Mouse (Mus musculus) ovary, adult 18-20 months (tissue): ENCODE measurements around the gene Glod5.
"Not testable (repeated sequence)": the region's sequence is repeated elsewhere in the genome, so short reads cannot be mapped to it uniquely, and the experiment has no call there.

Source experiments
- DNase-seq: peaks from one replicate; pipeline ENCODE4 v3.0.0; 2022; ENCODE audit warnings: low spot score, mixed read lengths

The Glod5 gene

DNA sequence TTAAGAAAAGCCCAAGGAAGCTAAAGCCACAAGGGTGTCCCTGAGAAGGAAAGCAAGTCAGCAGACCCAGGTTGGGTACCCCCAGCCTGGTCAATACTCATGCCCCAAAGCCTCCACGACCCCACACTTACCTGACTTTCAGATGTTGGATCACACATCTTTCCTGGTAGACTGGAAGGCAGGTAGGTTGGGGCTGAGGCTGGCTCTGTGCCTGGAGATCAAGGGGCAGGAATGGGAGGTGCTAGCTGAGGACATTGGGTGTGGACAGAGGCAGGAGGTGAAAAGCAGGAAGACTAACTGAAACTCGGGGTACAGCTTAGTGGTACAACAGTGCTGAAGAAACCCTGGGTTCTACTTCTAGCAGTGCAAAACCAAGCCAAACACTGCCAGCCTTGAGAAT lies at the start of gene Glod5:
Gene Glod5, minus strand, starts transcription at position 207 of the 400 bp plus-strand sequence.
- no peak for DNase-seq

DNA sequence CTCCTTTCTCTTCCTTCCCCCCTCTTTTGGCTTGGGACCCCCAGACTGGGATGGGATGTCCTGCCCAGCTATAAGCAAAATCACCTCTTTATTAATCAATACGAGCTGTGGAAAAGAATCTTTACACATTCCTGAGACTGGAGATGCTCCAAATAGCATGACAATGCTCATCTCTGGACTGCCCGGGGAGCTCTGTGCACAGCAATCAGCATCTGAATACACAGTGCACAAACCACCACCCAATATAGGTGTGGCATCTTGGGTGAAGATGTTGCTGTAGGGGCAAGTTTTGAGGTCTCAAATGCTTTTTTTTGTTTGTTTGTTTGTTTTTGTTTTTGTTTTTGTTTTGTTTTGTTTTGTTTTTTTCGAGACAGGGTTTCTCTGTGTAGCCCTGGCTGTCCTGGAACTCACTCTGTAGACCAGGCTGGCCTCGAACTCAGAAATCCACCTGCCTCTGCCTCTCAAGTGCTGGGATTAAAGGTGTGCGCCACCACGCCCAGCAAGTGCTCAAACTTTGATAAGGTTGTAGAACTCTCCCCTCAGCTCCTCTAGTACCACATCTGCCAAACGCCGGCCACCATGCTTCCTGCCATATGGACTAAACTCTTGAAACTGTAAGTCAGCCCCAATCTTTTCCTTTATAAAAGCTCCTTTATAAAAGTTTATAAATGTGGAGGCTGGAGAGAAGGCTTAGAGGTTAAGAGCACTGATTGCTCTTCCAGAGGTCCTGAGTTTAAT lies 32.9 kb upstream of the Glod5 start:
- not testable (repeated sequence) for DNase-seq

DNA sequence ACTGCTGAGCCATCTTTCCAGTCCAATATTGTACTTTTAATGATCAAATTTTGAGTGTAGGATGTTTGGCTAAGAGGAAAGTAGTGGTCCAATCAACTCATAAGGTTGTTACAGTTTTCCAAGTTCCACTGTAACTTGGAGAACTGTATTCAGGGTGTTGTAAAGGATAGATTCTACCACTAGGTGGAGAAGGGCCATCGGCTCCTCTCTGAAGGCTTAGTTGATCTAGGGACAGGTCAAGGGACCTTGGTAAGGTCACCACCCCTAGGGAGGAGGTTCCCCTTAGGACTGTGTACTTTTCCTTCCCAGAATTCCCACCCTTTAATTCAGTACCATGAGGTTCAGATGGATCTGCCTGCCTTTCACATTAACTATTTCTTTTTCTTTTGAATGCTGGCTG lies 14.7 kb upstream of the Glod5 start:
- DNase-seq: no peak

DNA sequence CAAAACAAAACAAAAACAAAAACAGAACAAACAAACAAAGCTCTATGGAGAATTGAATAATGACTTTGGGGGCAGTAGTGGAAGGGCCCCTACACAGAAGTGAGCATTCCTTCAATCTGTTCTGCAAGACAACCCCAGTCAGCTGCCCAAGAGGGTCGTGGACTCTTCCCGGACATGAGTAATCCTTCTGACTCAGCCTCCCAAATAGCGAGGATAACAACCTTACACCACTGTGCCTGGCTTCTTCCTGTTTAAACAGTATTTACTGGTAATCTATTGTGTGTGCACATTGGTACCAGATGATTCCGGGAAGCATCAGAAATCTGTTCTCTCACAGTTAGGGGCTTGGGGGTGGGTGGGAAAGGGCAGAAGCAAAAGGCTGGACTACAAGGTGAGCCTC lies 8.5 kb upstream of the Glod5 start:
- DNase-seq: no peak

DNA sequence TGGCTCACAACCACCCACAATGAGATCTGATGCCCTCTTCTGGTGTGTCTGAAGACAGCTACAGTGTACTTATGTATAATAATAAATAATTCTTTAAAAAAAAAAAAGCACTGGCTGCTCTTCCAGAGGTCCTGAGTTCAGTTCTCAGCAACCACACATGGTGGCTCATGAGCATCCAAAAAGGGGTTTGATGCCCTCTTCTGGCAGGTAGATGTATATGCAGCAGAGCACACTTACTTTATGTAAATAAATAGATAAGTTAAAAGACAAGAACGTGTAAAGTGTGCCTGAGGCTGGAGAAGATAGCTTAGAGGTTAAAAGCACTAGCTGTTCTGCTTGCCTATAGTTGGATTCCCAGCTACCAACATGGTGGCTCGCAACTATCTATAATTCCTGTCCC lies 6.5 kb upstream of the Glod5 start:
- DNase-seq: no peak

DNA sequence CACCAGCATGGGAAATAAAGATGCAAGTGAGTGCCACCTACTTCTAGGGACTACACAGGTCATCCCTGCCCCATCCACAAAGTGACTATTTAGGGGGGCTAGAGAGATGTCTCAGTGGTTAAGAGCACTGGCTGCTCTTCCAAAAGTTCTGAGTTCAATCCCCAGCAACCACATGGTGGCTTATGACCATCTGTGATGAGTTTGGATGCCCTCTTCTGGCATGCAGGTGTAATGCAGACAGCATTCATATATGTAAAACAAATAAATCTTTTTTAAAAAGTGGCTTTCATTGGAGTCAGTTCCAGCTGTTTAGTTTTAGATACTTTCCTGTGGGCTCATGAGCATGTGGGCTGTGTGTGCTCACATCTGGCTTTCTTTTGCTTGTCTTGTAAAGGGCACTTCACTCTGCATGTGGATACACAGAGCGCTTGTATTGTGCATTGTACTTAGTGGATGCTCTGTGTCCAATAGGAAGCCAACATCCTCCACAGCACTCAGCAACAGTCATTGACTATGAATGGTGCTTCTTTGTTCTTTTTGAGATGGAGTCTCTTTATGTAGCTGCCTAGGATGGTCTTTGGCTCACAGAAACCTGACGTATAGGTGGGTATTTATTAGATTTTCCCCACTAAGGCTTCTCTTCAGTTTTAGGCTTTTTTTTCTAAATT lies 2.0 kb upstream of the Glod5 start:
- no peak for DNase-seq

DNA sequence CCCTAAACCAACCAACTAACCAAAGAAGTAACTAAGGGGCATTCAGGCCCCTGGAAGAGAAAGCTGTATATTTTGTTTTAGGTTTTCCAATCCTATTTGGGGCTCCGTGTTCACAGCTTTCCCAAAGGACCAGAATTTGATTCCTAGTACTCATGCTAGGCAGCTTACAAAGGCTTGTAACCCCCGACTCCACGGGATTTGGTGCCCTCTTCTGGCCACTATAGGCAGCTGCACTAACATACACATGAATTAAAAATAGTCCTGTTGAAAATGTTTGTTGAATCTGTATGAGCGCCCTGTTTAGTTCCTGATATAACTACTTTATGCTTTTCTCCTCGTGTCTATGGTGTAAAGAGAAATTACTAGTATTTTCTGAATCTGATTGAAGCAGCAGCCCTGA lies 1.1 kb downstream of the Glod5 start:
- no peak for DNase-seq

DNA sequence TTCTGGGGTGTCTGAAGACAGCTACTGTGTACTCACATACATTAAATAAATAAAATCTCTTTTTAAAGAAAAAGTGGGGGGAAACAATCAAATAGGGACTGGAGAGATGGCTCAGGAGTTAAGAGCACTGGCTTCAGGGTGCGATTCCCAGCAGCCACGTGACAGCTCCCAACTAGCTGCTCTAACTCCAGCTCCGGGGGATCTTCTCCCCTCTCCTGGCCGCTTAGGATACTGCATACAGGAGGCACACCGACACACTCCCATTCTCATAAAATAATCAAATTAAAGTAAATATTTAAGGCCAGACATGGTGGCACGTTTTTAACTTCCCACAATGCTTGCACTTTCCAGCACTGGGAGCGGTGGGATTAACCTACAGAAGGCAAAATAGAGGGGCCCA lies 2.6 kb downstream of the Glod5 start:
- not testable (repeated sequence) for DNase-seq

DNA sequence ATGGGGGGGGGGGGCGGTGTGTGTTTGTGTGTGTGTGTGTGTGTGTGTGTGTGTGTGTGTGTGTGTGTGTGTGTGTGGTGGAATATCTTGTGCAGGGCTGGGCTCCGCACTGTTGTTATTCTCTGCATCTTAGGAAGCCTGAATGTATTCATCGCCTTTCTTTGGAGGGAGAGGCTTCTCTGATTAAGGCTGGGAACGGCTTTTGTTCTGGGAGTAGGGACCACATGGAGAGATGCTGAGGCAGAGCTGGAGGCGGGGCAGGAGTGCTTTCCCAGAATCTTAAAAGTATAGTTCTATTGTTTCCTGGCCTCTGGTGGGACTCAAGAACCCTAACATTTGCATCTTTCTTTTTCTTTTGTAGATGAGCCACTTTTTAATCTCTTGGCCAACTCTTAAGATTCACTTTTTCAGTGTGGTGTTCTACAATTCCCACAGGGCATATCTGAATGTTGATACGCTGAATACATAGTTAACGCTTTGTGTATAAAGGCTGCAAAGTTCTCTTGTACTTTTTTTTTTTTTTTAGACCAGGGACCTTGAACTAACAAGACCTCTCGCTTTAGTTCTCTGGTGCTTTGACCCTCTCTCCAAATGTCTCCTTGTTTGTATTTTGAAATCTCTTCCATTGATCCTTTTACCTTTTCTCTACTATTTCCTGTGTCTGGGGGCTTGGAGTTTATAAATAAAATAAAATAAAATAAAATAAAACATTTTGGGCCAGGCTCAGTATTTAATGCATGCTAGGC lies 4.5 kb downstream of the Glod5 start:
- DNase-seq: no peak

DNA sequence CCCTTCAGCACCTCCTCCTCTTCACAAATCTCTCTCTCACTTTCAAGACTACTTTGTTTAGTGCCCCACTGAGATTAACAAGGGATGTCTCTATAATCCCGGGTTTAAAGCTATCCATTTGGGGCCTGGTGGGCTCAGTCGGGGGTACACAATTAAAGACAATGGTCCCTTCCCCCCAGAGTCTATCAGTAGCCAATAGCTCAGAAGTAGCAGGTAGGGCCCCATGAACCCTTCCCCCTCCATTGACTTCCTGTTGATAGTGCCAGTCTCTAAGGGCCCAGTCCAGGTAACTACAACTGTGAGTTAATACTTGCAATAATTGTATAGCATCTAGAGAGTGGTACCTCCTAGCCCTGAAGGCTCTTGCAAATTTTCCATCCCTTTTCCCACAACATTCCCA lies 5.1 kb downstream of the Glod5 start:
- no peak for DNase-seq

DNA sequence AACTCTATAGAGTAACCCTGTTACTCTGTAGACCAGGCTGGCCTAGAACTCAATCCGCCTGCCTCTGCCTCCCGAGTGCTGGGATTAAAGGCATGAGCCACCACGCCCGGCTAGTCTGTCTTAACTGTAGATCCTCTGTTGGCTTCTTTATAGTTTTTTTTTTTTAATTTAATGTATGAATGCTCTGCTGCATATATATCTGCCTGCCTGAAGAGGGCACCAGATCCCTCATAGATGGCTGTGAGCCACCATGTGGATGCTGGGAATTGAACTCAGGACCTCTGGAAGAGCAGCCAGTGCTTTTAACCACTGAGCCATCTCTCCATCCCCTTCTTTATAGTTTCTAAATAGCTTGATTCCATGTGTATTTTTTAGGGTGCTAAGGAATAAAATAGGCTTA lies 8.9 kb downstream of the Glod5 start:
- DNase-seq: not testable (repeated sequence)

DNA sequence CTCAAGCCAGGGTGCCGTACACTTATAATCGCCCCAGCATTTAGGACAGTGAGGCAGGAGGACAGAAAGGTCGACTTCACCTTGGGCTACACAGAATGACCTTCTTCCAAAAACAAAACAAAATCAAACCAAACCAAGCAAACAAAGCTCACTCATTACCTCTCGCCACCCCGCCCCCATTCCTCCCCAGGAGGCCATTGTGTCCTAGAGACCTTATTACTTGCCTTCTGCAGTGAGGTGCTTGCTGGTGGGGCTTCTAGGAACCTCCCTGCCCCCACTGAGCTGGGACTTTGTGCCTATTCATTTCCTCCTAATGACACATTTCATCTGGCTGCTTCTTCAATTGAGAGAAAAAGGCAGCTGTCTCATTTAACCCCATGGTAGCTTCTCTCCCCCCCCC lies 9.7 kb downstream of the Glod5 start:
- DNase-seq: no peak

DNA sequence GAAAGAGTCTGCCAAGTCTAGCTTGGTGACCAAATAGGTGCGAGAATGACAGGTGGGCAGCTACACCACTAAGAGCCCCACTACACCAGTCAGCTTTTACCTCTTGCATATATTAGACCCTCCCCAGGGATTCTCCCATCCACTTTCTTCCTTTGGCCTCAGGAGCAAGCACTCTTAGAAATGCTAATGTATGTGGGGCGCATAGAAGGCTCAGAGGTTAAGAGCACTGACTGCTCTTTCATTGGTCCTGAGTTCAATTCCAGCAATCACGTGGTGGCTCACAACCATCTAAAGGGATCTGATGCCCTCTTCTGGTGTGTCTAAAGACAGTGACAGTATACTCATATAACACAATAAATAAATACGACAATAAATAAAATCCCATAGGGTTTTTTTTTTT lies 15.3 kb downstream of the Glod5 start:
- DNase-seq: no peak

DNA sequence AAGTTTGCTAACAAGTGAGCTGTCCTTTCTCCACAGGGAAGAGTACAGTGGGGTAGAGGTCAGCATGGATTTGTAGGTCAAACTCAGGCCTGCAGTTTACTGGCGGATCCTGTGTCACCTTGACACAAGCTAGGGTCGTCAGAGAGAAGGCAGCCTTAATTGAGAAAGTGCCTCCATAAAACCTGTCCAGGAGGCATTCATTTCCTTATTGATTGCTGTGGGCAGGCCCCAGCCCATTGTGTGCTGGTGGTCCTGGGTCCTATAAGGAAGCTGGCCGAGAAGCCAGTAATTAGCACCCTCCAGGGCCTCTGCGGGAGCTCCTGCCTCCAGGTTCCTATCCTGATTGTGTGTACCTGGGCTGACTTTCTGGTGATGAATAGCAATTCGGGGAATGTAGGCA lies 16.3 kb downstream of the Glod5 start:
- DNase-seq: no peak

DNA sequence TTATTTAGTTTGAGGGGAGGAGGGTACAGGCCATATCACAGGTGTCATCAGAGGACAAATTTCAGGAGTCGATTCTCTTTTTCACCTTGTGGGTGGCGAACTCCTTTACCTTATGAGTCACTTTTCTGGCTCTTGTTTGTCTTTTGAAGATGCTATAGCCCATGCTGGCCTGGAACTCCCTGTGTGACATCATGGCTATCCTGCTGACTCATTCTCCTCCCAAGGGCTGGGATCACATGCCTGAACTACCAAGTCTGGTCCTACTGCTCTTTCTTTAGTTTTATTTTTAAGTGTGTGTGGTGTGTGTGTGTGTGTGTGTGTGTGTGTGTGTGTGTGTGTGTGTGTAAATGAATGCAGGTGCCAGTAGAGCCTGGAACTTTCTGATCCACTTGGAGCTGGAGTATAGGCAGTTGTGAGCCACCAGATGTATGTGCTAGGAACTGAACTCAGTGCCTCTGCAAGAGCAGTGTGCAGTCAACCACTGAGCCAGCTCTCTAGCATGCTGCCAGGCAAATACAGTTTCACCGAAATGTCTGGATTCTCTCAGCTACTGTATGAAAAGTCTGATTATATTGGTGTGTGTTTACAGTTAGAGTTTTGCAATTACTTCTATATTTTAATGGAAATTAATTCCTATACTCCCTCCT lies 17.6 kb downstream of the Glod5 start:
- DNase-seq: no peak

DNA sequence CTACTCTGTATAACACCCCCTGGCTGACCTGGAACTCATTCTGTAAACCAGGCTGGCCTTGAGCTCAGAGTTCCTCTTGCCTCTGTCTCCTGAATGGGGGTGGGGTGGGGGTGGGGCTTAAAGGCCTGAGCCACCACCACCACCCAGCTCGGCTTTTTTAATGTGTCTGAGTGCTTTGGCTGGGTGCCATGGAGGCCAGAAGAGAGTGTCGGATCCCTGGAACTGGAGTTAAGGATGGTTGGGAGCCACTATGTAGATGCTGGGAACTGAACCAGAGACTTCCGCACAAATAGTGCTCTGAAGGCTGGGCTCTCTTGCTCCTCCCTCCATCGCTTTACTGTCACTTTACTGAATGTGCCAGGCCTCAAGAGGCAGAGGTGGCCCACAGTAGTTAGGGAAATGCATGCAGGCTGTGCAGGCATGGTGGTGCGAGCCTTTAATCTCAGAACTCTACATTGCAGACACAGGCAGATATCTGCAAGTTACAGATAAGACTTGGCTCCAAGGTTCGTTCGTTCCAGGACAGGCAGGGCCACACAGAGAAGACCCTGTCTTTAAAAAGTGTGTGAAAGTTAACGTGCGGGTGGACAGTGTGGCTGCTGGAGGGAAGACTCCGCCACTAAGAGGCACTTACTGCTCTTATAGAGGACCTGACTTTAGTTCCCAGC lies 25.1 kb downstream of the Glod5 start:
- DNase-seq: no peak

DNA sequence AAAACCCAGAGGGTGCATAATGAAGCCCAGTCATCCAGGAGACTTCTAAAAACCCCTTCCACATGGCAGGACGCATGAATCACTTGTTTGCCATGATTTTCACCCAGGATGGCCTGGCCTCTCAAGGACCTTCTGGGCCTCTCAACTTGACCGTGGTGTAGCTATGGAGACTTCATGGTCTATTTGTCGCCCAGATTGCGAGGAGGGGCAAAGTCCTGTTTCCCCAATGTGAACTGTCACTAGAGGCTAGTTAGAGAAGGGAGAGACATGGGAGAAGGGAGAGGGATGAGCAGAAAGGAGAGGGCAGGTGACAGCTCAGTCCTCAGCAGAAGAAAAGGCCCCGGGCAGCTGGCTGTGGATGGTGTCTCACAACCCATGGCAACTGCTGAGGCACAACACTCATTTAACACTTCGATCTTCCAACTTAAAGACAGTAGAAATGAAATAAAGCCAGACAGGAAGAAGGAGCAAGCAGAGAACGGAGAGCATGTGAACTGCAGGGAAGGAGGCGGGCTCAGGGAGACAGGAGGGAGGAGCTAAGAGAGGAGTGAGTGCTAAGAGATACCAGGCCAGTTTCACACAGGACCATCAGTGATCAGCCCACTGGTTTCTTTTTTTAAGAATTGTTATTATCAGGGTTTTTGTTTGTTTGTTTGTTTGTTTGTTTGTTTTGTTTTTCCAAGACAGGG lies 25.8 kb downstream of the Glod5 start:
- DNase-seq: no peak

DNA sequence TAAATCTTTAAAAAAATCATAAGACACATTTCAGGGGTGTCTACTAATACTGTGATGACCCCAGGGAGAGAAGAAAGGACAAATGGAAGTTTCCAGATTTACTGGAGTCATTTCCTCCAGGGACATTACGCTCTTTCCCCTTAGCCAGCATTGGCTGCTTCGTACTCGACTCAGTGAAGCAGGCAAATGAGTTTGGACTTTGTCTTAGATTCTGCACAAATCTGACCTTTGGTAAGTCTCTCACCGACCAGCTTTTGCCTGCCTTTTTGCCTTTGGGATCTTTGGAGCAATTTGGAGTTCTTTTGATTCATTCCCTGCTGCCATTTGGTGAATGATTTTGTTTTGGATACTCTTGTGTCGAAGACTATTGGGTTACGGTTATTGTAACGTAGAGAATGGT lies 36.9 kb downstream of the Glod5 start:
- DNase-seq: no peak

DNA sequence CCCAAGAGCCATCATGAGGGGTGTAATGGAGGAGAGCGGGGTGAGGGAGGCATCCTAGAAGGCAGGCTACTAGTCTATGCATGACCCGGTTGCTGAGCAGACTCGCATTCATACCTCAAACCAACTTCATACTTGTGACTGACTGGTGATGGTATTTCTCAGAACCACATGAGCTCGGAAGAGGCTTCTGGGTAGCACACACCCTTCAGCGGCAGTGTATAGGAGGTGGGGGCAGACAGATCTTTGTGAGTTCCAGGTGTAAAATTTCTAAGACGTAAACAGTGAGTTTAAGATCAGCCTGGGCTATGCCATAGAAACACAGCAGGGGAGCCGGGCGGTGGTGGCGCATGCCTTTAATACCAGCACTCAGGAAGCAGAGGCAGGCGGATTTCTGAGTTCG lies 40.4 kb downstream of the Glod5 start, which contains the start of gene Gata1:
Gene Gata1, minus strand, starts transcription at position 180 of the 400 bp plus-strand sequence.
- DNase-seq: no peak

DNA sequence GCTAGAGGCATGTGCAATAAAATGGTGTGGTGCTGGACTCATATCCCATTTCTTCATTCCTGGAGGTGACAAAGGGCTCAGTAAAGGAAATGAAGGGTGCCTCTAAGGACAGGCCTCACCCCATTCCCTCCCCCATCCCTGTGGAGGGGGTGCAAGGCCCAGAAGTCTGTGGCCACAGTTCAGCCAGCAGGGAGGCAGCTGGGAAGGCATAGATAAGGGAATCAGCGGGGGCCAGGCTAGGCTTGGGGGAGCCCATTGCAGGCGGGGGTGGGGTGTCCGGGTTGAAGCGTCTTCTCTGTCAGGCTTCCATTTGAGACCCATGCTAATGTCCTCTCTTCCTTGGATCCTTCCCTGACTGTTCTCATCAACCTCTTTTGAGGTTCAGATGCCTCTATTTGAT lies 47.0 kb downstream of the Glod5 start:
- DNase-seq: no peak

DNA sequence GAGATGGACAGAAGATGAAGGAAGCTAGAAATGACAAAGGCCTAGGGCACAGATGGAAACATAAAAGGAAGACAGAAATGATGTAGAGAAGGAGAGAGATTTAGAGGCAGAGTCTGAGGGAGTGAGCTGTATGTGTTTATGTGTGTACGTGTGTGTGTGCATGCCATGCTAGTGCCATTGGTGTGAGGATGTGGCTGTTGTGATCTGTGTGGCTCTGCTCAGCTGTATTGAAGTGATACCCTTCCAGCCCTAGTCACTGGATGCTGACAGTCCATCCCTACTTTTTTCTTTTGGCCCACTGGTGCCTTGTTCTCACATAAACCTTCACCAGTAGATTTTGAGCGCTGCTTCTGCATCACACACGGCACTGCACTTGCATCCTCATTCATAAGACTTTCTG lies 49.4 kb downstream of the Glod5 start:
- no peak for DNase-seq
